Mouse (Mus musculus): Measurements from ENCODE around the gene Dvl1. TPM values are rescaled to one million over a fixed set of nuclear protein-coding genes. Genes with fewer than 3 reads are reported as not detected.

Dvl1 gene
- polyA plus RNA-seq, 1 experiment = 123 TPM

- H3K4me1 ChIP-seq (ENCODE audit: control insufficient read depth, insufficient read depth, low read length) = peaks cover 19% of the 10 kb centered on the region
- H3K27me3 ChIP-seq (replicated peaks; ENCODE audit: control insufficient read depth, insufficient read depth, low read length) = no peaks in the 10 kb centered on the region
- peak overlapping the region; percentile 91 for H3K27ac ChIP-seq (ENCODE audit: insufficient read depth, low read depth, low read length)
- H3K4me3 ChIP-seq (ENCODE audit: insufficient read depth, low read depth, low read length) = peak overlapping the region; percentile 73
- H3K36me3 ChIP-seq (ENCODE audit: control insufficient read depth, insufficient read depth, low read length) = no peaks in the 10 kb centered on the region
- WGBS = 14% methylated on average over 8 of the region's 8 CpGs
- TF ChIP-seq CTCF (conservative IDR thresholded peaks at IDR 0.05; ENCODE audit: insufficient read depth, insufficient read length, low read depth, low read length) (no peak), POLR2A (IDR thresholded peaks at IDR 0.05; ENCODE audit: low read depth, low read length) (no peak)
- no peak for DNase-seq
Observed at GRCm38 (mm10) chr4:155840076-155841002, 6.9 kb upstream of the Dvl1 start.

DNA sequence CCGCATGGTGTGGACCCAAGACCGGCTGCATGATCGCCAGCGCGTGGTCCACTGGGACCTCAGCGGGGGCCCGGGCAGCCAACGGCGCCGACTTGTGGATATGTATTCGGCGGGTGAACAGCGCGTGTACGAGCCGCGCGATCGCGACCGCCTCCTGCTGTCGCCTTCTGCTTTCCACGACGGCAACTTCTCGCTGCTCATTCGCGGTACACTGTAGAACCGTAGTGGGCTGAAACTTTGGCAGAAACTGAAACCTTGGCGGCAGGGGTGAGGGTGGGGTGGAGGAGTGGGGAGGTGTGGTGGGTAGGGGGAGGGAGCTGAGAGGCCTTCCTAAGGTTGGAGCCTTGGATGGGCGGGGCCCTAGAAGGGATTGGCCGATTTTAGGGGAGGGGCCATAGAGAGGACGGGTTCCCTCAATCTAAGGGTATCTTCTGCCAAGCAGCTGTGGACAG, 6.2 kb upstream of the Dvl1 start:
- Histone ChIP-seq H3K36me3 (ENCODE audit: control insufficient read depth, insufficient read depth, low read length) (no peaks in the 10 kb centered on the region), H3K27me3 (replicated peaks; ENCODE audit: control insufficient read depth, insufficient read depth, low read length) (no peaks in the 10 kb centered on the region), H3K4me3 (ENCODE audit: insufficient read depth, low read depth, low read length) (peak overlapping the region; percentile 73), H3K27ac (ENCODE audit: insufficient read depth, low read depth, low read length) (peak overlapping the region; percentile 10; the same call in 1 of the 2 replicates), H3K4me1 (ENCODE audit: control insufficient read depth, insufficient read depth, low read length) (peaks cover 19% of the 10 kb centered on the region)
- DNase-seq = peak; percentile 81
- WGBS = 0% methylated on average over 32 of the region's 32 CpGs
- no peak for TF ChIP-seq POLR2A (IDR thresholded peaks at IDR 0.05; ENCODE audit: low read depth, low read length)
- peak; percentile 30; the same call in 1 of the 2 replicates for TF ChIP-seq CTCF (conservative IDR thresholded peaks at IDR 0.05; ENCODE audit: insufficient read depth, insufficient read length, low read depth, low read length)

GRCm38 (mm10) chr4:155841651-155842270, 5.4 kb upstream of the Dvl1 start:
- DNase-seq = no peak
- H3K27ac ChIP-seq (ENCODE audit: insufficient read depth, low read depth, low read length) = no peak overlapping the region
- TF ChIP-seq POLR2A (IDR thresholded peaks at IDR 0.05; ENCODE audit: low read depth, low read length) (no peak), CTCF (conservative IDR thresholded peaks at IDR 0.05; ENCODE audit: insufficient read depth, insufficient read length, low read depth, low read length) (no peak)
- no peaks in the 10 kb centered on the region for H3K27me3 ChIP-seq (replicated peaks; ENCODE audit: control insufficient read depth, insufficient read depth, low read length)
- peak overlapping the region; percentile 73; the same call in 1 of the 2 replicates for H3K4me3 ChIP-seq (ENCODE audit: insufficient read depth, low read depth, low read length)
- peaks cover 19% of the 10 kb centered on the region for H3K4me1 ChIP-seq (ENCODE audit: control insufficient read depth, insufficient read depth, low read length)
- no peaks in the 10 kb centered on the region for H3K36me3 ChIP-seq (ENCODE audit: control insufficient read depth, insufficient read depth, low read length)
- 58% methylated on average over 38 of the region's 38 CpGs for WGBS

DNA sequence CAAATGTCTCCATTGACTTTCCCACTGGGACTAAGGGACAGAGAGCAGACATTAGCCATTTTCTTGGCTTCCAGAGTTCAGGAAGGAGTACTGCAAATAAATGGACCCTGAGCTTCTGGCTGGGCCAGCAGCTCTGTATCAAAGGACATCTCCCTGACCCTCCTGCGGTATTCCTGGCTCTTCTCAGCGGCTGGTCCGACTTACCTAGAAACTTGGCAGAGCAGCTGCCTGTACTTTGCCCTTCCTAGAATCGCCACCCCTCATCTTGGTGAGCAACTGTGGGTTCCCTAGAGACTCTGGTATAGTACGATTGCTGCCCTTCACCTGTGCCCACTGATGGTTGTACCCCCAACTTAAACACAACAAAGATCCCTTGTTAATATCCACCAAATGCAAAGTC, 4.0 kb upstream of the Dvl1 start:
- no peak for TF ChIP-seq POLR2A (IDR thresholded peaks at IDR 0.05; ENCODE audit: low read depth, low read length)
- no peak for TF ChIP-seq CTCF (conservative IDR thresholded peaks at IDR 0.05; ENCODE audit: insufficient read depth, insufficient read length, low read depth, low read length)
- DNase-seq = peak; percentile 89
- whole genome bisulfite sequencing = 60% methylated on average over 5 of the region's 5 CpGs

DNA sequence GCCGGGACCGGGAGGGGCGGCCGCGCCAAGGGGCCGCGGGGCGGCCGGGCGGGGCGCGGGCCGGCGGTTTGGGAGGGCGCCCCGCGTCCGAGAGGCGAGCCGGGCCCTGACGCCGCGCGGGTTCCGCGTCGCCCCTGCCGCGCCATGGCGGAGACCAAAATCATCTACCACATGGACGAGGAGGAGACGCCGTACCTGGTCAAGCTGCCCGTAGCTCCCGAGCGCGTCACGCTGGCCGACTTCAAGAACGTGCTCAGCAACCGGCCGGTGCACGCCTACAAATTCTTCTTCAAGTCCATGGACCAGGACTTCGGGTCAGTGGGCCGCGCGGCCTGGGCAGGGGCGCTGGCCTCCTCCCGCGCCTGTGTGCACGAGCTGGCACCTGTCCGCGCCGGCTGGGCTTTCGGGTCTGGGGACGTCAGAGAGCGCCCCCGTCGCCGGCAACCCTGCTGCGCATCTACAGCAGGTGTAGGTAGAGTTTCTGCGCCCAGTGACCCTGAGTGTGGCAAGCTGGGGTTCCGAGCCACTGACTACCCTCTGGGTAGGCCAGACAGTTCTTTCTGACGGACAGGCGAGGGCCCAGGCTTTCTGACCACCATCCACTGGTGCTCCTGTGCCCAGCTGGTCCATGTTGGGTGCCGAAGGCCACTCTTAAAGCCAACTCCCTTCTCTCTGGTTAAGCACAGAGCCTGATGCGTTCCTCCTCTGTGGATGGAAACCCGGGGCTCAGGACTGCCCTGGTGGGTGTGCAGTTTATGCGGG, 570 bp downstream of the Dvl1 start:
- H3K36me3 ChIP-seq (ENCODE audit: control insufficient read depth, insufficient read depth, low read length) = no peaks in the 10 kb centered on the region
- peak overlapping the region; percentile 57 for H3K27ac ChIP-seq (ENCODE audit: insufficient read depth, low read depth, low read length)
- peak; percentile 72 for DNase-seq
- peak overlapping the region; percentile 76 for H3K4me3 ChIP-seq (ENCODE audit: insufficient read depth, low read depth, low read length)
- TF ChIP-seq CTCF (conservative IDR thresholded peaks at IDR 0.05; ENCODE audit: insufficient read depth, insufficient read length, low read depth, low read length) = no peak
- no peak for TF ChIP-seq POLR2A (IDR thresholded peaks at IDR 0.05; ENCODE audit: low read depth, low read length)
- peaks cover 41% of the 10 kb centered on the region for H3K4me1 ChIP-seq (ENCODE audit: control insufficient read depth, insufficient read depth, low read length)
- under 1% methylated on average over 68 of the region's 69 CpGs for WGBS
- H3K27me3 ChIP-seq (replicated peaks; ENCODE audit: control insufficient read depth, insufficient read depth, low read length) = no peaks in the 10 kb centered on the region

More for the DNA sequence above, 4.0 kb upstream of the Dvl1 start:
- no peak overlapping the region for H3K27ac ChIP-seq (ENCODE audit: insufficient read depth, low read depth, low read length)
- H3K36me3 ChIP-seq (ENCODE audit: control insufficient read depth, insufficient read depth, low read length) = no peaks in the 10 kb centered on the region
- no peaks in the 10 kb centered on the region for H3K27me3 ChIP-seq (replicated peaks; ENCODE audit: control insufficient read depth, insufficient read depth, low read length)
- peaks cover 19% of the 10 kb centered on the region for H3K4me1 ChIP-seq (ENCODE audit: control insufficient read depth, insufficient read depth, low read length)
- no peak overlapping the region for H3K4me3 ChIP-seq (ENCODE audit: insufficient read depth, low read depth, low read length)

DNA sequence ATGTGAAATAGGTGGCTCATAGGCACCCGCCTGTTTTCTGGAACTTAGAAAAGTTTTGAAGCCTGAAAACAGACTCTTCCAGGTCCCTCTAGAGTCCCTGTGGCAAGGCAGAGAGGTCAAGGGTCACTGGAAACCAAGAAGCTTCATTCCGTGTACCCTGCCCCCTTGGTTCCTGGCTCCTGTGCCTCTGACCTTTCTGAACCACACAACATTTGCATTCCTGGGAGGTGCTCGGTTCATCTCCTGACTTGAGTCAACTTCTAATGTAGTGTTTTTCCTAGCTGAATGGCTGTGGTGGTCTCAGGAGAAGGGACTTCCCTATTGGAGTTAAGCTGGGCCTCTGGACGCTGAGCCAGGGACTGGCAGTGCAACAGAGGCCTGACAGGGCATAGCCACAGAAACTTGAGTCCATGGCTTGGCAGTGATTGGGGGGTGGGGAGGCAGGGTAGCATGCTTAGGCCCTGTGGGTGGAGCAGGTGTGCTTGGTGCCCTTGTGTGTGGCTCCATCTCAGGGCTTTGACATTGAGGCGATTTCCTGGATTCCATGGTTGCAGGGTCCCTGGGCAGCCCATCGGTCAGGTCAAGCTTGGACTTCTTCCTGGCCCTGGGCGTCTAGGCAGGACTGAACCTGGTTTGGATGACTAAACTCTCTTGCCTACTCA, 1.4 kb downstream of the Dvl1 start:
- H3K4me3 ChIP-seq (ENCODE audit: insufficient read depth, low read depth, low read length) = peak overlapping the region; percentile 76
- peak; percentile 91 for DNase-seq

More for the DNA sequence above, 1.4 kb downstream of the Dvl1 start:
- H3K27me3 ChIP-seq (replicated peaks; ENCODE audit: control insufficient read depth, insufficient read depth, low read length) = no peaks in the 10 kb centered on the region
- no peaks in the 10 kb centered on the region for H3K36me3 ChIP-seq (ENCODE audit: control insufficient read depth, insufficient read depth, low read length)
- peaks cover 38% of the 10 kb centered on the region for H3K4me1 ChIP-seq (ENCODE audit: control insufficient read depth, insufficient read depth, low read length)
- 36% methylated on average over 7 of the region's 7 CpGs for WGBS
- H3K27ac ChIP-seq (ENCODE audit: insufficient read depth, low read depth, low read length) = peak overlapping the region; percentile 57
- no peak for TF ChIP-seq POLR2A (IDR thresholded peaks at IDR 0.05; ENCODE audit: low read depth, low read length)
- TF ChIP-seq CTCF (conservative IDR thresholded peaks at IDR 0.05; ENCODE audit: insufficient read depth, insufficient read length, low read depth, low read length) = no peak

Data from kidney, adult 2 months (tissue).